Mouse (Mus musculus): Measurements from ENCODE around the gene Echdc2. TPM values are rescaled to one million over a fixed set of nuclear protein-coding genes. Genes with fewer than 3 reads are reported as not detected.
A peak's percentile ranks its signal among the peaks of the same experiment; 100 is the strongest.
"Not testable (repeated sequence)": the region's sequence is repeated elsewhere in the genome, so short reads cannot be mapped to it uniquely, and the experiment has no call there.

Echdc2 gene
- polyA plus RNA-seq (2012; ENCODE audit: insufficient read depth, insufficient read length, missing spikeins) = 25.7 and 31.1 TPM in 2 replicates

GRCm38 (mm10) chr4:108165152-108165895, at the start of gene Echdc2:
TSS of gene Echdc2 (plus strand) at chr4:108165437.
- H3K4me3 ChIP-seq (ENCODE audit: insufficient read depth, low read depth, low read length) = peak within 1 kb of the TSS; percentile 77

DNA sequence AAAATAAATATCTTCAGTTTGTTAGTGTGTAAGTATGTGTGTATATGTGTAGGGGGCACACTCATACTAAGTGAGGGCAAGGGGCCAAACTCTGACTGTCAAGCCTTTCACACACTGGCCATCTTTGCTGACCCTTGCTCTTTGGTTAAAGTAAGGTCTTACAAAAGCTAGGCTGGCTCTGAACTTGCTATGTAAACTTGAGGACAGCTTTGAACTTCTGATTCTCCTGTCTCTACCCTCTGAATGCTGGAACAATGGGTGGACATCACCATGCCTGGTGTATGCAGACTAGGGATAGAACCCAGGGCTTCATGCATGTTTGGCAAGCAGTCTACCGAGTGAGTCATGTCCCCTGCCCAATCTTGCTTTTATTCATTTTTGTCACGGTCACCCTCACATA, 48.8 kb upstream of the Echdc2 start:
- no peak overlapping the region for H3K4me3 ChIP-seq (ENCODE audit: insufficient read depth, low read depth, low read length)
- no peak overlapping the region for H3K27ac ChIP-seq (replicated peaks; ENCODE audit: low read depth, low read length)
- H3K4me1 ChIP-seq (ENCODE audit: control insufficient read depth, insufficient read depth, insufficient read length, low read length) = no peaks in the 10 kb centered on the region; the same call in 1 of the 2 replicates

More at GRCm38 (mm10) chr4:108165152-108165895, at the start of gene Echdc2:
- Histone ChIP-seq H3K27ac (replicated peaks; ENCODE audit: low read depth, low read length) (no peak within 1 kb of the TSS), H3K4me1 (ENCODE audit: control insufficient read depth, insufficient read depth, insufficient read length, low read length) (no peaks in the 10 kb centered on the region)

- Histone ChIP-seq H3K4me1 (ENCODE audit: control insufficient read depth, insufficient read depth, insufficient read length, low read length) (no peaks in the 10 kb centered on the region; the same call in 1 of the 2 replicates), H3K27ac (replicated peaks; ENCODE audit: low read depth, low read length) (no peak overlapping the region), H3K4me3 (ENCODE audit: insufficient read depth, low read depth, low read length) (peak overlapping the region; percentile 24; the same call in 1 of the 2 replicates)
Measured at GRCm38 (mm10) chr4:108117488-108117887, 47.7 kb upstream of the Echdc2 start.

DNA sequence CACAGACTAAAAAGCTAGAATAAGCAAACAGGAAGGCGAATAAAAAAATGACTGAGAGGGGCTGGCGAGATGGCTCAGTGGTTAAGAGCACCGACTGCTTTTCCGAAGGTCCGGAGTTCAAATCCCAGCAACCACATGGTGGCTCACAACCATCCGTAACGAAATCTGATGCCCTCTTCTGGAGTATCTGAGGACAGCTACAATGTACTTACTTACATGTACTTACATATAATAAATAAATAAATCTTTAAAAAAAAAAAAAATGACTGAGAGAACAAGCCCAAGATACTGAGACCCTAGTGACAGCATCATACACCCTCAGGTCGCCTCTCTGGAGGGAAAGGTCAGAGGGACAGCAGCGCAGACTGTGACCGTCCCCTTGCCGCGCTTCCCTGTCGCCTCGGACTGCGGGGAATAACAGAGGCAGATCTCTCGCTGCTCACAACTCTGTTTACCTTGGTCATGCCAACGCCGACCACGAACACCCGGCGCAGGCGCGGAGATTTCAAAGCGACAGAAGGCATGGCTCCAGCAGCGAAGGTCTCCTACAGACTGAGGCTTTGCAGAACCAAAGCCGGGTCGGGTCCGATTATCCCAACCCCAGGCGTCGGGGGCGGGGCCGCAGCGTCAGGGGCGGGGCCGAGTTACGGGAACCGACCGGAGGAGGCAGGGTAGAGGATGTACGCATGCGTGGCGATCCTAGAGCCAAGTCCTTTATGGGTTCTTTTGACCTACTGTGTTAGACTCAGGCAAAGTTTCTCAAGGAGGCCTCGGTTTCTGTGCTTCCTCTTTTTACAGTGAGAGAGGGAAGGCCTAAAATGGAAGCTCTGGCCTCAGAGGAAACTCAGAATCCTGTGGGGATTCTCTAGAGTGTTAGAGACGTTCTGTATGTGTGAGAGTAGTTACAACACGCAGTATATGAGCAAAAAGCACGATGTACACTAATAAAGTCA, 47.0 kb upstream of the Echdc2 start:
- peak overlapping the region; percentile 95 for H3K4me3 ChIP-seq (ENCODE audit: insufficient read depth, low read depth, low read length)

DNA sequence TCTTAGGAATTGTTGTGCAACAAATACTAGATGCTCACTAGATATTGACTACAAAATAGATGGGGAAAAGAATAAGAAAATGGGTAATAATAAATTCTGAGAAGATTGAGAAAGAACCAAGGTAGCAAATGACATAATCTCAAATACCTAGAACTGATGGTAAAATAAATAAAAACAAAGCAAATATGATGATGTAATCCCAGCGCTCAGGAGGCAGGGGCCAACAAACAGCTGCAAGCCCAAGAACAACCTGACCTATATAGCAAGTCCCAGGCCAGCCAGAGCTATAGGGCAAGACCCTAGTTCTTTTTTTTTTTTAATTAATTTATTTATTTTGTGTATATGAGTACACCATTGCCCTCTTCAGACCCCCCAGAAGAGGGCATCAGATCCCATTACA, 41.1 kb upstream of the Echdc2 start:
- H3K4me1 ChIP-seq (ENCODE audit: control insufficient read depth, insufficient read depth, insufficient read length, low read length) = no peaks in the 10 kb centered on the region
- H3K4me3 ChIP-seq (ENCODE audit: insufficient read depth, low read depth, low read length) = no peak overlapping the region
- H3K27ac ChIP-seq (replicated peaks; ENCODE audit: low read depth, low read length) = no peak overlapping the region

More for the DNA sequence above, 47.0 kb upstream of the Echdc2 start:
- no peaks in the 10 kb centered on the region; the same call in 1 of the 2 replicates for H3K4me1 ChIP-seq (ENCODE audit: control insufficient read depth, insufficient read depth, insufficient read length, low read length)
- H3K27ac ChIP-seq (replicated peaks; ENCODE audit: low read depth, low read length) = peak overlapping the region; percentile 89

GRCm38 (mm10) chr4:108126260-108126659, 39.0 kb upstream of the Echdc2 start:
- H3K4me1 ChIP-seq (ENCODE audit: control insufficient read depth, insufficient read depth, insufficient read length, low read length) = no peaks in the 10 kb centered on the region
- no peak overlapping the region for H3K27ac ChIP-seq (replicated peaks; ENCODE audit: low read depth, low read length)
- H3K4me3 ChIP-seq (ENCODE audit: insufficient read depth, low read depth, low read length) = no peak overlapping the region

GRCm38 (mm10) chr4:108127516-108127915, 37.7 kb upstream of the Echdc2 start:
- H3K4me1 ChIP-seq (ENCODE audit: control insufficient read depth, insufficient read depth, insufficient read length, low read length) = no peaks in the 10 kb centered on the region
- no peak overlapping the region for H3K27ac ChIP-seq (replicated peaks; ENCODE audit: low read depth, low read length)
- H3K4me3 ChIP-seq (ENCODE audit: insufficient read depth, low read depth, low read length) = no peak overlapping the region

GRCm38 (mm10) chr4:108128339-108128738, 36.9 kb upstream of the Echdc2 start:
- no peak overlapping the region for H3K27ac ChIP-seq (replicated peaks; ENCODE audit: low read depth, low read length)
- H3K4me3 ChIP-seq (ENCODE audit: insufficient read depth, low read depth, low read length) = no peak overlapping the region
- no peaks in the 10 kb centered on the region for H3K4me1 ChIP-seq (ENCODE audit: control insufficient read depth, insufficient read depth, insufficient read length, low read length)

- Histone ChIP-seq H3K4me1 (ENCODE audit: control insufficient read depth, insufficient read depth, insufficient read length, low read length) (no peaks in the 10 kb centered on the region), H3K4me3 (ENCODE audit: insufficient read depth, low read depth, low read length) (no peak overlapping the region), H3K27ac (replicated peaks; ENCODE audit: low read depth, low read length) (no peak overlapping the region)
Measured at GRCm38 (mm10) chr4:108130452-108130851, 34.8 kb upstream of the Echdc2 start.

- H3K27ac ChIP-seq (replicated peaks; ENCODE audit: low read depth, low read length) = no peak overlapping the region
Measured at GRCm38 (mm10) chr4:108136938-108137337, 28.3 kb upstream of the Echdc2 start.

DNA sequence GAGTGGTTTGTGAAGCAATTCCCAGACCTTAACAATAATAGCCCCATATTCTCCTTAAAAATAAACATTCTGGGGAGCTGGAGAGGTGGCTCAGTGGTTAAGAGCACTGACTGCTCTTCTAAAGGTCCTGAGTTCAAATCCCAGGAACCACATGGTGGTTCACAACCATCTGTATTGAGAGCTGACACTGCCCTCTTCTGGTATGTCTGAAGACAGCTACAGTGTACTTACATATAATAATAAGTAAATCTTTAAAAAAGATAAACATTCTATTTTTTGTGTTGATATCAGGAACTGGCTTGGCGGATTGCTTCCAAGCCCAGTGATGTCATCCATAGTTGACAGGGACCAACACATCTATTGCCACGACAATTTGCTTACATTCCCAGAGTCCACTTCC, 22.1 kb upstream of the Echdc2 start:
- H3K4me1 ChIP-seq (ENCODE audit: control insufficient read depth, insufficient read depth, insufficient read length, low read length); H3K4me3 ChIP-seq (ENCODE audit: insufficient read depth, low read depth, low read length); H3K27ac ChIP-seq (replicated peaks; ENCODE audit: low read depth, low read length): not testable (repeated sequence)

More at GRCm38 (mm10) chr4:108136938-108137337, 28.3 kb upstream of the Echdc2 start:
- Histone ChIP-seq H3K4me1 (ENCODE audit: control insufficient read depth, insufficient read depth, insufficient read length, low read length) (no peaks in the 10 kb centered on the region), H3K4me3 (ENCODE audit: insufficient read depth, low read depth, low read length) (no peak overlapping the region)

- Histone ChIP-seq H3K4me1 (ENCODE audit: control insufficient read depth, insufficient read depth, insufficient read length, low read length) (no peaks in the 10 kb centered on the region), H3K4me3 (ENCODE audit: insufficient read depth, low read depth, low read length) (no peak overlapping the region), H3K27ac (replicated peaks; ENCODE audit: low read depth, low read length) (no peak overlapping the region)
Measured at GRCm38 (mm10) chr4:108143778-108144177, 21.5 kb upstream of the Echdc2 start.

DNA sequence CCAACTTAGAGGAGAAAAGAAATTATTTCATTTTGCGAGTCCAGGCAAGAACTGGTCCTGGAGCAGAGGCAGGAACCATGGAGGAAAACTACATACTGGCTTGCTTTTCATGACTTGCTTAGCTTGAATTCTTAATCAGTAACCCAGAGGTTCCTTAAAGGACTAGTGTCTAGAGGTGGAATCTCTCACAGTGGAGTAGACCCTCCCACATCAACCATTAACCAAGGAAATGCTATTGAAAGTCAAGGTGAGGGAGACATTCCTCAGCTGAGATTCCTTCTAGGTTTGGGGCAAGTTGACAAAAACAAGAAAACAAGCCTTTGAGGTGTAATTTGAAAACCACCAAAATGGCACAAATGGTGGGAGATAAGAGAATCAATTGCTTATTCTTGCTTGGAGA, 20.4 kb upstream of the Echdc2 start, which contains the start of gene Scp2:
Scp2 (minus strand) TSS at position 119 of the 400 bp plus-strand sequence.
- no peak within 1 kb of the TSS for H3K27ac ChIP-seq (replicated peaks; ENCODE audit: low read depth, low read length)
- no peak within 1 kb of the TSS for H3K4me3 ChIP-seq (ENCODE audit: insufficient read depth, low read depth, low read length)
- no peaks in the 10 kb centered on the region for H3K4me1 ChIP-seq (ENCODE audit: control insufficient read depth, insufficient read depth, insufficient read length, low read length)

DNA sequence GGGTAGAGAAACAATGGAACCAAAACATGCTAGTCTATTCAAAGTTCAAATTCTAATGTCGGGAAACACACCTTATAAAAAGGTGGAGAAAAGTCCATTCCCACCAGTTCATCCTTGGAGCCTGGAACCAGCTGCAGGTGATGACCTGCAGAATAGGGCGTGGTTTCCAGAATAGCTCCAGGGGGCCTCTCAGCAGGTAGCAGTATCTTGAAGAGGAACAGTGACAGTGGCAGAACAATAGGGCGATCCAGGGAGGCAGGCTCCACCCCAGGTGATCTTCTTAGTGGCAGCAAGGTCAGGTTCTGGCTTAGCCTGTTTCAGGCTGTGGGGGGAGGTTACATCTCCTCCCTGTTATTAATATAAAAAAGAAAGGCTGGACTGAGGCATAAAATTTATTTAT, 19.7 kb upstream of the Echdc2 start:
- H3K4me3 ChIP-seq (ENCODE audit: insufficient read depth, low read depth, low read length); H3K4me1 ChIP-seq (ENCODE audit: control insufficient read depth, insufficient read depth, insufficient read length, low read length); H3K27ac ChIP-seq (replicated peaks; ENCODE audit: low read depth, low read length): not testable (repeated sequence)

- H3K27ac ChIP-seq (replicated peaks; ENCODE audit: low read depth, low read length); H3K4me3 ChIP-seq (ENCODE audit: insufficient read depth, low read depth, low read length); H3K4me1 ChIP-seq (ENCODE audit: control insufficient read depth, insufficient read depth, insufficient read length, low read length): not testable (repeated sequence)
Measured at GRCm38 (mm10) chr4:108155141-108155540, 10.1 kb upstream of the Echdc2 start.

Data from brown adipose tissue, adult 24 weeks (tissue).